In the genomic region with DNA sequence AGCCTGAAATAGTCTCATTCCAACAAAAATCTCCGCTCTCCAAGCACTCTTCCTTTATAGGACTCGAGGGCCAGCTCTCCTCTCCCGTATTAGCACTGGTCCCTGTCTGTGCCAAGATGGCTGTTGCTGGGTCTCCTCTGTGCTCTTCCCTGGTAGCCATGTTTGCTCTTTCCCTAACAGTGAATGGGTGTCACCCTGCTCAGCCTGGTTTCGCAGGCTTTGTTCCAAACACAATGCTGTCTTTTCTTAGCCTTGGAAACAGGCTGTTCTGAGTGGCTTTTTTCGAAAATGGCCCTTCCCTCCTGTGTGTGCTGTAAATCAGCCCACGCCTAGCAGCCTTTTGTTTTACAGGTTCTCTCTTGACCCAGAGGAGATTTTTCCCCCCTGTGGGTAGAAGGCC, we compare ENCODE assay signal across 18 mouse cellular contexts. TPM values are rescaled to one million over a fixed set of nuclear protein-coding genes. Genes with fewer than 3 reads are reported as not detected.
DNase-seq lines count a peak whose midpoint lies in the region; ATAC-seq and TF ChIP-seq lines count a peak whose summit lies in the region.
"Had no signal": no experiment of that assay in that cellular context is flagged by ENCODE, and none has a peak within 500 bp of the region (broad histone marks: within the 10 kb centered on the region; RNA-seq: fewer than 3 reads in every experiment).

No protein-coding gene starts in this region.

- TF ChIP-seq POLR2A in cortical plate, adult 2 months (IDR thresholded peaks at IDR 0.05; ENCODE audit: extremely low read depth, insufficient read depth, low read length), result no peak
- no peak for TF ChIP-seq POLR2A in thymus, adult 2 months (IDR thresholded peaks at IDR 0.05; ENCODE audit: control insufficient read depth, extremely low read depth, insufficient read depth, low read length, poor library complexity)

- no peak overlapping the region for H3K4me3 ChIP-seq in cortical plate, adult 2 months (ENCODE audit: insufficient read depth, low read length)
- no peak overlapping the region for H3K4me3 ChIP-seq in midbrain, embryonic 11.5 days (ENCODE audit: low read depth, low read length)
- no peak overlapping the region for H3K4me3 ChIP-seq in neural tube, embryonic 15.5 days (replicated peaks)
- H3K4me3 ChIP-seq in thymus, adult 2 months (ENCODE audit: control insufficient read depth, insufficient read depth, low read length), result no peak overlapping the region
- H3K4me3 ChIP-seq: embryonic facial prominence, embryonic 13.5 days; forebrain, embryonic 15.5 days; heart, adult 2 months; limb, embryonic 12.5 days; lung, embryonic 15.5 days had no signal

- 66% methylated on average over 6 of the region's 6 CpGs for WGBS in midbrain, embryonic 11.5 days
- WGBS in neural tube, embryonic 15.5 days, result 22% methylated on average over 6 of the region's 6 CpGs
- WGBS in thymus, adult 2 months, result 98% methylated on average over 6 of the region's 6 CpGs

- peak overlapping the region; percentile 59; the same call in 1 of the 2 replicates for H3K27ac ChIP-seq in cortical plate, adult 2 months (ENCODE audit: insufficient read depth, low read length)
- peak overlapping the region; percentile 9; the same call in 1 of the 2 replicates for H3K27ac ChIP-seq in midbrain, embryonic 11.5 days (ENCODE audit: low read depth, low read length)
- peak overlapping the region; percentile 80 for H3K27ac ChIP-seq in neural tube, embryonic 15.5 days (replicated peaks)
- no peak overlapping the region for H3K27ac ChIP-seq in thymus, adult 2 months (ENCODE audit: control insufficient read depth, insufficient read depth, low read length)
- H3K27ac ChIP-seq: embryonic facial prominence, embryonic 13.5 days; limb, embryonic 12.5 days; lung, embryonic 15.5 days had no signal

- H3K9me3 ChIP-seq in midbrain, embryonic 11.5 days (ENCODE audit: control insufficient read depth, low read length), result no peaks in the 10 kb centered on the region
- H3K9me3 ChIP-seq in neural tube, embryonic 15.5 days (replicated peaks), result no peaks in the 10 kb centered on the region
- H3K9me3 ChIP-seq: embryonic facial prominence, embryonic 13.5 days; forebrain, embryonic 15.5 days; limb, embryonic 12.5 days; lung, embryonic 15.5 days had no signal

- no peak overlapping the region for H3K9ac ChIP-seq in midbrain, embryonic 11.5 days (ENCODE audit: low read length)
- H3K9ac ChIP-seq in neural tube, embryonic 15.5 days (replicated peaks), result no peak overlapping the region
- H3K9ac ChIP-seq: embryonic facial prominence, embryonic 13.5 days; forebrain, embryonic 15.5 days; limb, embryonic 12.5 days; lung, embryonic 15.5 days had no signal

- peaks cover 14% of the 10 kb centered on the region for H3K4me1 ChIP-seq in cortical plate, adult 2 months (ENCODE audit: control insufficient read depth, insufficient read depth, low read length)
- peaks cover 5% of the 10 kb centered on the region for H3K4me1 ChIP-seq in midbrain, embryonic 11.5 days (ENCODE audit: control insufficient read depth, insufficient read depth, low read length)
- H3K4me1 ChIP-seq in neural tube, embryonic 15.5 days, result peaks cover 50% of the 10 kb centered on the region
- peaks cover 20% of the 10 kb centered on the region for H3K4me1 ChIP-seq in thymus, adult 2 months (replicated peaks; ENCODE audit: control insufficient read depth, insufficient read depth, low read length)

- peak; percentile 16; the same call in 1 of the 2 replicates for ATAC-seq in midbrain, embryonic 11.5 days (ENCODE audit: low FRiP score)
- no peak for ATAC-seq in neural tube, embryonic 15.5 days (ENCODE audit: low FRiP score)
- ATAC-seq in granulocyte monocyte progenitor cell, adult 5-6 weeks (replicated peaks; ENCODE audit: poor library complexity, severe bottlenecking), result no peak
- ATAC-seq: forebrain, embryonic 15.5 days; Patski had no signal

- no peaks in the 10 kb centered on the region for H3K27me3 ChIP-seq in midbrain, embryonic 11.5 days (ENCODE audit: control insufficient read depth, insufficient read depth, low read length)
- no peaks in the 10 kb centered on the region for H3K27me3 ChIP-seq in neural tube, embryonic 15.5 days (replicated peaks)
- H3K27me3 ChIP-seq in thymus, adult 2 months (ENCODE audit: control insufficient read depth, insufficient read depth, low read length), result no peaks in the 10 kb centered on the region
- H3K27me3 ChIP-seq: embryonic facial prominence, embryonic 13.5 days; forebrain, embryonic 15.5 days; limb, embryonic 12.5 days; lung, embryonic 15.5 days; Patski had no signal

- no peak for TF ChIP-seq CTCF in cortical plate, adult 2 months (IDR thresholded peaks at IDR 0.05; ENCODE audit: extremely low read depth, insufficient read depth, low read length)
- TF ChIP-seq CTCF in thymus, adult 2 months (IDR thresholded peaks at IDR 0.05; ENCODE audit: borderline replicate concordance, control insufficient read depth, extremely low read depth, insufficient read depth, low read length, poor library complexity), result no peak

- H3K36me3 ChIP-seq in midbrain, embryonic 11.5 days (ENCODE audit: control insufficient read depth, insufficient read depth, low read length), result no peaks in the 10 kb centered on the region
- no peaks in the 10 kb centered on the region for H3K36me3 ChIP-seq in neural tube, embryonic 15.5 days
- H3K36me3 ChIP-seq in thymus, adult 2 months (ENCODE audit: control insufficient read depth, insufficient read depth, low read length), result no peaks in the 10 kb centered on the region
- H3K36me3 ChIP-seq: forebrain, embryonic 15.5 days; limb, embryonic 12.5 days had no signal

- no peak overlapping the region for H3K4me2 ChIP-seq in midbrain, embryonic 11.5 days
- no peak overlapping the region for H3K4me2 ChIP-seq in neural tube, embryonic 15.5 days
- H3K4me2 ChIP-seq: embryonic facial prominence, embryonic 13.5 days; forebrain, embryonic 15.5 days; limb, embryonic 12.5 days; lung, embryonic 15.5 days had no signal

- DNase-seq in layer of hippocampus, adult 11-12 months (ENCODE audit: low spot score), result peak; percentile 39
- DNase-seq in layer of hippocampus, adult 9-11 months, result no peak
- DNase-seq in midbrain, embryonic 11.5 days (ENCODE audit: low spot score, missing footprints), result no peak
- DNase-seq in thymus, adult 2 months, result no peak
- DNase-seq: adrenal gland, postnatal 25 days; cerebellum, adult 18-20 months; heart, adult 2 months; heart, postnatal 4 days; kidney, adult 9 months; thymus, adult 18-20 months had no signal

RNA-seq across cellular contexts. Expression of a gene that starts 22.2 kb away (rescaled TPM):
- polyA plus RNA-seq in cortical plate, adult 2 months (2012; rRNA removed), result 55.9 and 56.0 TPM in 2 replicates
- polyA plus RNA-seq in midbrain, embryonic 11.5 days (2014; fragmentation: Nextera tagmentation; extraction: Ambion mirVana), result 0.11 and 0.29 TPM in 2 replicates
- 0.68 and 0.69 TPM in 2 replicates for polyA plus RNA-seq in neural tube, embryonic 15.5 days (2015; fragmentation: Nextera tagmentation; extraction: Ambion mirVana)
- total RNA-seq in granulocyte monocyte progenitor cell, adult 5-6 weeks (2014; fragmentation: Nextera tagmentation), result 22.5 and 27.5 TPM in 2 replicates
- total RNA-seq in granulocyte monocyte progenitor cell, adult 5-6 weeks (2017), result 30.5 and 39.8 TPM in 2 replicates
- polyA plus RNA-seq in thymus, adult 2 months (2012; rRNA removed), result 3.1 and 3.5 TPM in 2 replicates

Comparison
In these comparisons a context has a peak if more than half of its experiments do, and no peak if none do; other contexts are left out.
1. RNA of a gene that starts 22.2 kb away (polyA plus RNA-seq): 55.9 to 56.0 TPM in cortical plate, adult 2 months; 3.1 to 3.5 TPM in thymus, adult 2 months, 0.68 to 0.69 TPM in neural tube, embryonic 15.5 days and 0.11 to 0.29 TPM in midbrain, embryonic 11.5 days; every median in the first group is over 10 times any median in the second.